ENCODE assay signal across 8 mouse cellular contexts in genomic region chr15:3908721-3909120, GRCm38 (mm10).
A peak's percentile ranks its signal among the peaks of the same experiment; 100 is the strongest.
DNase-seq lines count a peak whose midpoint lies in the region; ATAC-seq and TF ChIP-seq lines count a peak whose summit lies in the region.
"Had no signal": no experiment of that assay in that cellular context is flagged by ENCODE, and none has a peak within 500 bp of the region (broad histone marks: within the 10 kb centered on the region; RNA-seq: fewer than 3 reads in every experiment).

No protein-coding gene starts in this region.

- no peaks in the 10 kb centered on the region for H3K36me3 ChIP-seq in intestine, postnatal 0 days (ENCODE audit: control insufficient read depth, insufficient read depth)
- H3K36me3 ChIP-seq in intestine, embryonic 15.5 days, result no peaks in the 10 kb centered on the region
- no peaks in the 10 kb centered on the region for H3K36me3 ChIP-seq in midbrain, postnatal 0 days (ENCODE audit: insufficient read depth, low read length)
- H3K36me3 ChIP-seq in midbrain, embryonic 15.5 days (replicated peaks), result no peaks in the 10 kb centered on the region
- H3K36me3 ChIP-seq: heart, embryonic 13.5 days had no signal

- peak; percentile 67 for DNase-seq in midbrain, postnatal 0 days (ENCODE audit: low spot score)
- DNase-seq in brain, embryonic 14.5 days (ENCODE audit: low read depth), result peak; percentile 52
- peak; percentile 10 for DNase-seq in telencephalon, adult 2 months (ENCODE audit: low read depth, low spot score)
- DNase-seq in thymus, postnatal 25 days, result no peak

- H3K27ac ChIP-seq in intestine, postnatal 0 days (ENCODE audit: low read depth, low read length), result no peak overlapping the region
- H3K27ac ChIP-seq in intestine, embryonic 15.5 days, result no peak overlapping the region
- no peak overlapping the region for H3K27ac ChIP-seq in midbrain, postnatal 0 days (ENCODE audit: low read depth, low read length)
- no peak overlapping the region for H3K27ac ChIP-seq in midbrain, embryonic 15.5 days
- H3K27ac ChIP-seq: heart, embryonic 13.5 days had no signal

- TF ChIP-seq POLR2A in brain, embryonic 14.5 days (IDR thresholded peaks at IDR 0.05; ENCODE audit: borderline replicate concordance, extremely low read depth, insufficient read depth, insufficient read length, poor library complexity, severe bottlenecking), result no peak

- ATAC-seq in intestine, postnatal 0 days, result no peak
- ATAC-seq in intestine, embryonic 15.5 days, result no peak
- ATAC-seq in midbrain, postnatal 0 days (ENCODE audit: low FRiP score), result no peak
- ATAC-seq in midbrain, embryonic 15.5 days (replicated peaks), result no peak

- H3K4me2 ChIP-seq in intestine, postnatal 0 days (replicated peaks; ENCODE audit: low read depth), result no peak overlapping the region
- no peak overlapping the region for H3K4me2 ChIP-seq in intestine, embryonic 15.5 days (replicated peaks)
- H3K4me2 ChIP-seq in midbrain, postnatal 0 days (ENCODE audit: low read depth, low read length, poor library complexity, severe bottlenecking), result no peak overlapping the region
- no peak overlapping the region for H3K4me2 ChIP-seq in midbrain, embryonic 15.5 days
- H3K4me2 ChIP-seq: heart, embryonic 13.5 days had no signal

- H3K4me1 ChIP-seq in intestine, postnatal 0 days (replicated peaks; ENCODE audit: control insufficient read depth, insufficient read depth, low read length), result no peaks in the 10 kb centered on the region
- no peaks in the 10 kb centered on the region for H3K4me1 ChIP-seq in intestine, embryonic 15.5 days (replicated peaks)
- H3K4me1 ChIP-seq in midbrain, postnatal 0 days (ENCODE audit: insufficient read depth, low read length), result no peaks in the 10 kb centered on the region
- no peaks in the 10 kb centered on the region for H3K4me1 ChIP-seq in midbrain, embryonic 15.5 days

- no peaks in the 10 kb centered on the region for H3K9me3 ChIP-seq in intestine, postnatal 0 days (ENCODE audit: control insufficient read depth)
- no peaks in the 10 kb centered on the region for H3K9me3 ChIP-seq in intestine, embryonic 15.5 days
- no peaks in the 10 kb centered on the region for H3K9me3 ChIP-seq in midbrain, postnatal 0 days (ENCODE audit: low read length)
- no peaks in the 10 kb centered on the region for H3K9me3 ChIP-seq in midbrain, embryonic 15.5 days
- H3K9me3 ChIP-seq: heart, embryonic 13.5 days had no signal

- no peaks in the 10 kb centered on the region for H3K27me3 ChIP-seq in intestine, postnatal 0 days (replicated peaks; ENCODE audit: control insufficient read depth, insufficient read depth, low read length)
- H3K27me3 ChIP-seq in intestine, embryonic 15.5 days (replicated peaks), result no peaks in the 10 kb centered on the region
- H3K27me3 ChIP-seq in midbrain, postnatal 0 days (ENCODE audit: insufficient read depth, low read length), result no peaks in the 10 kb centered on the region
- H3K27me3 ChIP-seq in midbrain, embryonic 15.5 days (replicated peaks), result no peaks in the 10 kb centered on the region
- H3K27me3 ChIP-seq: heart, embryonic 13.5 days had no signal

- no peak overlapping the region for H3K4me3 ChIP-seq in intestine, postnatal 0 days (ENCODE audit: low read depth, low read length)
- no peak overlapping the region for H3K4me3 ChIP-seq in intestine, embryonic 15.5 days (replicated peaks)
- no peak overlapping the region for H3K4me3 ChIP-seq in midbrain, postnatal 0 days (ENCODE audit: low read depth, low read length)
- H3K4me3 ChIP-seq in midbrain, embryonic 15.5 days, result no peak overlapping the region
- H3K4me3 ChIP-seq: heart, embryonic 13.5 days had no signal

- peak; percentile 65 for TF ChIP-seq CTCF in intestine, postnatal 0 days (IDR thresholded peaks at IDR 0.05; ENCODE audit: low read depth)
- peak; percentile 68 for TF ChIP-seq CTCF in midbrain, postnatal 0 days (IDR thresholded peaks at IDR 0.05)
- TF ChIP-seq CTCF in brain, embryonic 14.5 days (IDR thresholded peaks at IDR 0.05; ENCODE audit: borderline replicate concordance, extremely low read depth, insufficient read depth, insufficient read length), result no peak

- no peak overlapping the region for H3K9ac ChIP-seq in intestine, postnatal 0 days (ENCODE audit: low read depth, low read length)
- no peak overlapping the region for H3K9ac ChIP-seq in intestine, embryonic 15.5 days
- no peak overlapping the region for H3K9ac ChIP-seq in midbrain, postnatal 0 days (replicated peaks; ENCODE audit: low read length, poor library complexity, severe bottlenecking)
- no peak overlapping the region for H3K9ac ChIP-seq in midbrain, embryonic 15.5 days
- H3K9ac ChIP-seq: heart, embryonic 13.5 days had no signal

- 12% methylated on average over 2 of the region's 2 CpGs for WGBS in intestine, postnatal 0 days
- WGBS in intestine, embryonic 15.5 days, result 8% methylated on average over 2 of the region's 2 CpGs
- 14% methylated on average over 2 of the region's 2 CpGs for WGBS in midbrain, postnatal 0 days
- WGBS in midbrain, embryonic 15.5 days, result 12% methylated on average over 2 of the region's 2 CpGs
